Mouse (Mus musculus) thymus, adult 2 months (tissue): Measurements from ENCODE around the gene Hist1h2bj. TPM values are rescaled to one million over a fixed set of nuclear protein-coding genes. Genes with fewer than 3 reads are reported as not detected.
A peak's percentile ranks its signal among the peaks of the same experiment; 100 is the strongest.

Experiments used
- DNase-seq: peaks from one replicate; pipeline ENCODE4 v3.0.0; 2021
- H3K27ac ChIP-seq: fragments of 200-500 bp; 2 replicates; pipeline ENCODE4 v1.5.1; 2012; ENCODE audit warnings: low read length, control low read depth; ENCODE audit not compliant: control insufficient read depth, insufficient read depth
- H3K27me3 ChIP-seq: fragments of 200-500 bp; 2 replicates; pipeline ENCODE4 v1.6.1; 2012; ENCODE audit warnings: mild to moderate bottlenecking, low read length, moderate library complexity, mixed read lengths; ENCODE audit not compliant: control insufficient read depth, insufficient read depth
- H3K36me3 ChIP-seq: fragments of 200-500 bp; 2 replicates; pipeline ENCODE4 v1.6.1; 2012; ENCODE audit warnings: mild to moderate bottlenecking, low read length, moderate library complexity; ENCODE audit not compliant: control insufficient read depth, insufficient read depth
- H3K4me1 ChIP-seq: fragments of 200-500 bp; replicated peaks from 2 replicates; pipeline ENCODE4 v1.6.1; 2012; ENCODE audit warnings: low read length; ENCODE audit not compliant: control insufficient read depth, insufficient read depth
- H3K4me3 ChIP-seq: fragments of 200-500 bp; 2 replicates; pipeline ENCODE4 v1.5.1; 2012; ENCODE audit warnings: mild to moderate bottlenecking, low read length, control low read depth, moderate library complexity; ENCODE audit not compliant: control insufficient read depth, insufficient read depth
- CTCF ChIP-seq: fragments of 200-500 bp; IDR thresholded peaks from 2 replicates; pipeline ENCODE4 v1.5.1; 2012; ENCODE audit warnings: mild to moderate bottlenecking, control low read depth, low read length, moderate library complexity, borderline replicate concordance; ENCODE audit not compliant: control insufficient read depth, poor library complexity, insufficient read depth; ENCODE audit errors: extremely low read depth
- POLR2A ChIP-seq: fragments of 200-500 bp; IDR thresholded peaks from 2 replicates; pipeline ENCODE4 v1.6.1; 2012; ENCODE audit warnings: mild to moderate bottlenecking, low read length, control low read depth, moderate library complexity; ENCODE audit not compliant: control insufficient read depth, poor library complexity, insufficient read depth; ENCODE audit errors: extremely low read depth
- WGBS: fragments of 180-500 bp; shearing (Covaris S2); methylation state at CpG from one replicate; pipeline ENCODE4 v1.1.7; 2018; 5-methylcytosine and 5-hydroxymethylcytosine counted together
- polyA plus RNA-seq: library from polyadenylated mRNA; depleted of rRNA; stranded (reverse); fragments of >200 nt; gene quantifications from 2 replicates; pipeline ENCODE4 v1.2.3, GENCODE M21; 2012

Gene Hist1h2bj
- polyA plus RNA-seq, 1 experiment = 177 TPM

- no peak for TF ChIP-seq POLR2A
- TF ChIP-seq CTCF = no peak
- Histone ChIP-seq H3K27ac (no peak overlapping the region), H3K27me3 (no peaks in the 10 kb centered on the region), H3K4me3 (peak overlapping the region; percentile 47), H3K36me3 (no peaks in the 10 kb centered on the region), H3K4me1 (peaks cover 6% of the 10 kb centered on the region)
- WGBS = under 1% methylated on average over 9 of the region's 9 CpGs
- DNase-seq = peak; percentile 75
Measured at GRCm38 (mm10) chr13:22022241-22022640, 20.8 kb upstream of the Hist1h2bj start.

GRCm38 (mm10) chr13:22026058-22027031 is 16.7 kb upstream of the Hist1h2bj start:
- H3K36me3 ChIP-seq = no peaks in the 10 kb centered on the region
- H3K27ac ChIP-seq = no peak overlapping the region
- TF ChIP-seq CTCF (no peak), POLR2A (no peak)
- peak; percentile 81 for DNase-seq
- H3K27me3 ChIP-seq = no peaks in the 10 kb centered on the region
- H3K4me1 ChIP-seq = peaks cover 5% of the 10 kb centered on the region
- WGBS = 4% methylated on average over 35 of the region's 35 CpGs
- peak overlapping the region; percentile 43 for H3K4me3 ChIP-seq

- H3K27me3 ChIP-seq = no peaks in the 10 kb centered on the region
- peak overlapping the region; percentile 17; the same call in 1 of the 2 replicates for H3K27ac ChIP-seq
- WGBS = 2% methylated on average over 40 of the region's 40 CpGs
- no peaks in the 10 kb centered on the region for H3K36me3 ChIP-seq
- TF ChIP-seq CTCF = peak; percentile 96
- TF ChIP-seq POLR2A = no peak
- peak overlapping the region; percentile 58 for H3K4me3 ChIP-seq
- peaks cover 5% of the 10 kb centered on the region for H3K4me1 ChIP-seq
- DNase-seq = peak; percentile 89
Measured at GRCm38 (mm10) chr13:22028673-22029460, 14.1 kb upstream of the Hist1h2bj start.

GRCm38 (mm10) chr13:22029928-22030327 is 13.1 kb upstream of the Hist1h2bj start:
- no peaks in the 10 kb centered on the region for H3K27me3 ChIP-seq
- DNase-seq = no peak
- 89% methylated on average over 8 of the region's 8 CpGs for WGBS
- TF ChIP-seq CTCF (no peak), POLR2A (no peak)
- no peaks in the 10 kb centered on the region for H3K36me3 ChIP-seq
- H3K4me1 ChIP-seq = peaks cover 5% of the 10 kb centered on the region
- no peak overlapping the region for H3K4me3 ChIP-seq
- H3K27ac ChIP-seq = no peak overlapping the region

GRCm38 (mm10) chr13:22030493-22030892 is 12.5 kb upstream of the Hist1h2bj start:
- Histone ChIP-seq H3K27me3 (no peaks in the 10 kb centered on the region), H3K36me3 (no peaks in the 10 kb centered on the region), H3K27ac (no peak overlapping the region), H3K4me3 (no peak overlapping the region), H3K4me1 (peaks cover 5% of the 10 kb centered on the region)
- WGBS = 9% methylated on average over 4 of the region's 4 CpGs
- no peak for DNase-seq
- TF ChIP-seq POLR2A = no peak
- no peak for TF ChIP-seq CTCF

- WGBS = 67% methylated on average over 5 of the region's 5 CpGs
- Histone ChIP-seq H3K4me1 (peaks cover 6% of the 10 kb centered on the region), H3K27ac (no peak overlapping the region), H3K27me3 (no peaks in the 10 kb centered on the region), H3K36me3 (no peaks in the 10 kb centered on the region), H3K4me3 (no peak overlapping the region)
- DNase-seq = no peak
- no peak for TF ChIP-seq CTCF
- TF ChIP-seq POLR2A = no peak
Measured at GRCm38 (mm10) chr13:22033741-22034442, 9.1 kb upstream of the Hist1h2bj start.
